Mouse (Mus musculus) limb, embryonic 10.5 days (tissue): ENCODE measurements around the gene Gpr25. TPM values are rescaled to one million over a fixed set of nuclear protein-coding genes. Genes with fewer than 3 reads are reported as not detected.

ENCODE experiments used
- DNase-seq: peaks from one replicate; pipeline ENCODE4 v3.0.0-alpha.2; 2017; ENCODE audit warnings: low spot score
- H3K27ac ChIP-seq: fragments of 300-500 bp; sonication (generic); 2 replicates; pipeline ENCODE4 v1.5.1; 2016; ENCODE audit warnings: mild to moderate bottlenecking
- H3K27me3 ChIP-seq: fragments of 300-500 bp; sonication (generic); 2 replicates; pipeline ENCODE4 v1.6.1; 2016; ENCODE audit warnings: low read depth, mild to moderate bottlenecking; ENCODE audit not compliant: poor library complexity, severe bottlenecking
- H3K36me3 ChIP-seq: fragments of 300-500 bp; sonication (generic); 2 replicates; pipeline ENCODE4 v1.6.1; 2016; ENCODE audit warnings: mild to moderate bottlenecking, moderate library complexity
- H3K4me1 ChIP-seq: fragments of 300-500 bp; sonication (generic); 2 replicates; pipeline ENCODE4 v1.6.1; 2016
- H3K4me3 ChIP-seq: fragments of 300-500 bp; sonication (generic); 2 replicates; pipeline ENCODE4 v1.5.1; 2016; ENCODE audit warnings: mild to moderate bottlenecking, moderate library complexity
- H3K9me3 ChIP-seq: fragments of 300-500 bp; sonication (generic); replicated peaks from 2 replicates; pipeline ENCODE4 v1.6.1; 2016; ENCODE audit warnings: mild to moderate bottlenecking
- WGBS: fragments of 180-500 bp; shearing (Covaris S2); methylation state at CpG from one replicate; pipeline ENCODE4 v1.1.7; 2016; 5-methylcytosine and 5-hydroxymethylcytosine counted together
- polyA plus RNA-seq: library from polyadenylated mRNA; unstranded; fragments of >200 nt; fragmentation: Nextera tagmentation; extraction: Ambion mirVana; gene quantifications from 2 replicates; pipeline ENCODE4 v1.2.1, GENCODE M21; 2016

Gene Gpr25
- polyA plus RNA-seq, 1 experiment from 2014 or later, result not detected

- peaks cover 19% of the 10 kb centered on the region for H3K4me1 ChIP-seq
- peaks cover 53% of the 10 kb centered on the region for H3K27me3 ChIP-seq
- H3K27ac ChIP-seq, result no peak overlapping the region
- DNase-seq, result no peak
- no peaks in the 10 kb centered on the region for H3K36me3 ChIP-seq
- 35% methylated on average over 6 of the region's 6 CpGs for WGBS
- no peaks in the 10 kb centered on the region for H3K9me3 ChIP-seq
- H3K4me3 ChIP-seq, result no peak overlapping the region
These were observed 5.5 kb downstream of the Gpr25 start for GRCm38 (mm10) chr1:136255174-136255573.

GRCm38 (mm10) chr1:136254503-136255065 lies 6.1 kb downstream of the Gpr25 start:
- no peak for DNase-seq
- WGBS, result 88% methylated on average over 10 of the region's 10 CpGs
- Histone ChIP-seq H3K27ac (no peak overlapping the region), H3K36me3 (no peaks in the 10 kb centered on the region), H3K4me1 (peaks cover 13% of the 10 kb centered on the region), H3K9me3 (no peaks in the 10 kb centered on the region), H3K27me3 (peaks cover 47% of the 10 kb centered on the region), H3K4me3 (no peak overlapping the region)

GRCm38 (mm10) chr1:136253472-136253871 lies 7.2 kb downstream of the Gpr25 start:
- no peak overlapping the region for H3K27ac ChIP-seq
- H3K36me3 ChIP-seq, result no peaks in the 10 kb centered on the region
- H3K9me3 ChIP-seq, result no peaks in the 10 kb centered on the region
- peaks cover 12% of the 10 kb centered on the region for H3K4me1 ChIP-seq
- DNase-seq, result no peak
- peaks cover 36% of the 10 kb centered on the region for H3K27me3 ChIP-seq
- H3K4me3 ChIP-seq, result no peak overlapping the region
- WGBS, result 13% methylated on average over 2 of the region's 2 CpGs

- H3K4me1 ChIP-seq, result no peaks in the 10 kb centered on the region
- H3K9me3 ChIP-seq, result no peaks in the 10 kb centered on the region
- WGBS, result 48% methylated on average over 5 of the region's 5 CpGs
- no peak overlapping the region for H3K4me3 ChIP-seq
- H3K36me3 ChIP-seq, result no peaks in the 10 kb centered on the region
- no peaks in the 10 kb centered on the region for H3K27me3 ChIP-seq
- no peak for DNase-seq
- no peak overlapping the region for H3K27ac ChIP-seq
These were observed 11.0 kb downstream of the Gpr25 start for GRCm38 (mm10) chr1:136249662-136250061.

GRCm38 (mm10) chr1:136247393-136247792 lies 13.3 kb downstream of the Gpr25 start:
- WGBS, result 82% methylated on average over 5 of the region's 5 CpGs
- Histone ChIP-seq H3K36me3 (no peaks in the 10 kb centered on the region), H3K27me3 (no peaks in the 10 kb centered on the region), H3K4me3 (no peak overlapping the region), H3K9me3 (no peaks in the 10 kb centered on the region), H3K4me1 (no peaks in the 10 kb centered on the region), H3K27ac (no peak overlapping the region)
- DNase-seq, result no peak

GRCm38 (mm10) chr1:136244469-136244868 lies 16.2 kb downstream of the Gpr25 start:
- H3K4me1 ChIP-seq, result no peaks in the 10 kb centered on the region
- H3K27me3 ChIP-seq, result no peaks in the 10 kb centered on the region
- no peak overlapping the region for H3K4me3 ChIP-seq
- no peaks in the 10 kb centered on the region for H3K9me3 ChIP-seq
- H3K27ac ChIP-seq, result no peak overlapping the region
- no peak for DNase-seq
- WGBS, result 91% methylated on average over 5 of the region's 5 CpGs
- no peaks in the 10 kb centered on the region for H3K36me3 ChIP-seq

GRCm38 (mm10) chr1:136241801-136242200 lies 18.9 kb downstream of the Gpr25 start:
- Histone ChIP-seq H3K27ac (no peak overlapping the region), H3K4me3 (no peak overlapping the region), H3K36me3 (no peaks in the 10 kb centered on the region), H3K4me1 (no peaks in the 10 kb centered on the region), H3K9me3 (no peaks in the 10 kb centered on the region), H3K27me3 (no peaks in the 10 kb centered on the region)
- WGBS, result 89% methylated on average over 7 of the region's 7 CpGs
- no peak for DNase-seq

- Histone ChIP-seq H3K4me3 (no peak overlapping the region), H3K4me1 (peaks cover 9% of the 10 kb centered on the region), H3K27ac (no peak overlapping the region), H3K36me3 (no peaks in the 10 kb centered on the region), H3K9me3 (no peaks in the 10 kb centered on the region), H3K27me3 (no peaks in the 10 kb centered on the region)
- 95% methylated on average over 4 of the region's 4 CpGs for WGBS
- no peak for DNase-seq
These were observed 22.2 kb downstream of the Gpr25 start for GRCm38 (mm10) chr1:136238495-136238894.

GRCm38 (mm10) chr1:136234595-136235092 lies 26.0 kb downstream of the Gpr25 start:
- WGBS, result 3% methylated on average over 9 of the region's 9 CpGs
- peak overlapping the region; percentile 95 for H3K27ac ChIP-seq
- peak overlapping the region; percentile 79 for H3K4me3 ChIP-seq
- H3K36me3 ChIP-seq, result no peaks in the 10 kb centered on the region
- H3K4me1 ChIP-seq, result peaks cover 42% of the 10 kb centered on the region
- H3K27me3 ChIP-seq, result no peaks in the 10 kb centered on the region
- no peaks in the 10 kb centered on the region for H3K9me3 ChIP-seq
- no peak for DNase-seq

GRCm38 (mm10) chr1:136233892-136234594 lies 26.6 kb downstream of the Gpr25 start, which contains the start of gene Inava:
Gene Inava, minus strand, starts transcription at chr1:136234264.
- peaks cover 48% of the 10 kb centered on the region for H3K4me1 ChIP-seq
- no peaks in the 10 kb centered on the region for H3K36me3 ChIP-seq
- no peaks in the 10 kb centered on the region for H3K9me3 ChIP-seq
- peak; percentile 90 for DNase-seq
- no peaks in the 10 kb centered on the region for H3K27me3 ChIP-seq
- peak within 1 kb of the TSS; percentile 95 for H3K27ac ChIP-seq
- H3K4me3 ChIP-seq, result peak within 1 kb of the TSS; percentile 79
- 1% methylated on average over 50 of the region's 51 CpGs for WGBS

- 0 out of 2 replicates have a peak, but pooled peaks cover 4% of the 10 kb centered on the region for H3K36me3 ChIP-seq
- peak overlapping the region; percentile 79 for H3K4me3 ChIP-seq
- 1% methylated on average over 23 of the region's 23 CpGs for WGBS
- H3K27me3 ChIP-seq, result no peaks in the 10 kb centered on the region
- DNase-seq, result peak; percentile 71
- H3K27ac ChIP-seq, result peak overlapping the region; percentile 95
- peaks cover 57% of the 10 kb centered on the region for H3K4me1 ChIP-seq
- no peaks in the 10 kb centered on the region for H3K9me3 ChIP-seq
These were observed 27.5 kb downstream of the Gpr25 start for GRCm38 (mm10) chr1:136232986-136233790.

- Histone ChIP-seq H3K27me3 (no peaks in the 10 kb centered on the region), H3K4me1 (peaks cover 62% of the 10 kb centered on the region), H3K27ac (peak overlapping the region; percentile 95), H3K4me3 (peak overlapping the region; percentile 79), H3K9me3 (no peaks in the 10 kb centered on the region), H3K36me3 (peaks cover 12% of the 10 kb centered on the region)
- 4% methylated on average over 9 of the region's 9 CpGs for WGBS
- peak; percentile 60 for DNase-seq
These were observed 28.3 kb downstream of the Gpr25 start for GRCm38 (mm10) chr1:136232285-136232926.
